Comparison of ENCODE assay signal across 8 mouse cellular contexts in genomic region chr8:124052110-124052509, GRCm38 (mm10). TPM values are rescaled to one million over a fixed set of nuclear protein-coding genes. Genes with fewer than 3 reads are reported as not detected.
DNase-seq lines count a peak whose midpoint lies in the region; ATAC-seq lines count a peak whose summit lies in the region.

No protein-coding gene starts in this region.

- H3K9me3 ChIP-seq in hindbrain, embryonic 16.5 days (ENCODE audit: control insufficient read depth, low read length) = no peaks in the 10 kb centered on the region

- no peak overlapping the region for H3K9ac ChIP-seq in hindbrain, embryonic 16.5 days (ENCODE audit: low read depth, low read length)

- H3K27ac ChIP-seq in hindbrain, embryonic 16.5 days (ENCODE audit: low read depth, low read length) = no peak overlapping the region

- DNase-seq in CD4-positive, CD25-positive, alpha-beta regulatory T cell, adult 2 months (ENCODE audit: low read depth, low spot score) = peak; percentile 71
- DNase-seq in cerebellum, adult 8-10 months = peak; percentile 75
- peak; percentile 65 to 72 for DNase-seq in frontal cortex, postnatal 25 days (ENCODE audit: low spot score in 2 of 2)
- DNase-seq in left cerebral cortex, adult 11 months (ENCODE audit: low spot score) = peak; percentile 42
- DNase-seq in lung, postnatal 36 days = peak; percentile 81
- DNase-seq in right cerebral cortex, postnatal 10 days (ENCODE audit: low spot score in 2 of 2) = peak; percentile 65 to 79

- 16% methylated on average over 3 of the region's 3 CpGs for WGBS in hindbrain, embryonic 16.5 days

- H3K4me3 ChIP-seq in hindbrain, embryonic 16.5 days (ENCODE audit: low read length) = no peak overlapping the region

- no peaks in the 10 kb centered on the region for H3K4me1 ChIP-seq in hindbrain, embryonic 16.5 days (ENCODE audit: control insufficient read depth, insufficient read depth, low read depth, low read length)

- no peak for ATAC-seq in CD4-positive, CD25-positive, alpha-beta regulatory T cell, adult 4 months
- ATAC-seq in hindbrain, embryonic 16.5 days = peak; percentile 63

- H3K36me3 ChIP-seq in hindbrain, embryonic 16.5 days (ENCODE audit: control insufficient read depth, insufficient read depth, low read length) = peaks cover 4% of the 10 kb centered on the region

- H3K27me3 ChIP-seq in hindbrain, embryonic 16.5 days (replicated peaks; ENCODE audit: control insufficient read depth, insufficient read depth, low read length) = no peaks in the 10 kb centered on the region

- no peak overlapping the region for H3K4me2 ChIP-seq in hindbrain, embryonic 16.5 days (ENCODE audit: low read length)

RNA-seq across cellular contexts. Expression of gene Urb2, which starts 30.8 kb away (rescaled TPM):
- 1 to 10 TPM; 2.5 to 7.8 TPM for polyA plus RNA-seq in CD4-positive, CD25-positive, alpha-beta regulatory T cell, adult 4 months (2017; shearing (Covaris generic))
- polyA plus RNA-seq in hindbrain, embryonic 16.5 days (2015; fragmentation: Nextera tagmentation; extraction: Ambion mirVana) = 2.6 and 4.7 TPM in 2 replicates

RNA-seq across cellular contexts. Expression of gene Taf5l, which starts 30.9 kb away (rescaled TPM):
- 10 to 100 TPM; 12.3 to 13.2 TPM for polyA plus RNA-seq in CD4-positive, CD25-positive, alpha-beta regulatory T cell, adult 4 months (2017; shearing (Covaris generic))
- 18.6 and 20.7 TPM in 2 replicates for polyA plus RNA-seq in hindbrain, embryonic 16.5 days (2015; fragmentation: Nextera tagmentation; extraction: Ambion mirVana)
